Mouse (Mus musculus) cerebellum, postnatal 10 days (tissue): ENCODE data around the gene Mip.
A peak's percentile ranks its signal among the peaks of the same experiment; 100 is the strongest.
"Not testable (repeated sequence)": the region's sequence is repeated elsewhere in the genome, so short reads cannot be mapped to it uniquely, and the experiment has no call there.

Experiments used
- DNase-seq, 2 experiments: peaks; one replicate each; pipeline ENCODE4 v3.0.0; 2021; ENCODE audit warnings: mixed read lengths in 2 of 2

Gene Mip

GRCm38 (mm10) chr10:128225538-128225937 is at the start of gene Mip:
Mip (plus strand) TSS chr10:128225838.
- DNase-seq = no peak

- peak; percentile 80 to 86 for DNase-seq
These were observed 49.5 kb upstream of the Mip start for GRCm38 (mm10) chr10:128175996-128176755.

GRCm38 (mm10) chr10:128177316-128177715 is 48.3 kb upstream of the Mip start:
- DNase-seq = no peak

- no peak for DNase-seq
These were observed 45.6 kb upstream of the Mip start, which contains the start of gene Rbms2 for GRCm38 (mm10) chr10:128179989-128180388. Rbms2 (minus strand) TSS chr10:128180297.

GRCm38 (mm10) chr10:128184296-128184695 is 41.3 kb upstream of the Mip start:
- DNase-seq = no peak

- no peak for DNase-seq
These were observed 40.2 kb upstream of the Mip start for GRCm38 (mm10) chr10:128185277-128185940.

- DNase-seq = peak; percentile 88 to 92
These were observed 39.7 kb upstream of the Mip start for GRCm38 (mm10) chr10:128185959-128186358.

- DNase-seq = no peak
These were observed 38.4 kb upstream of the Mip start for GRCm38 (mm10) chr10:128187181-128187605.

GRCm38 (mm10) chr10:128188242-128188877 is 37.3 kb upstream of the Mip start:
- peak; percentile 86 to 89 for DNase-seq

- no peak for DNase-seq
These were observed 34.2 kb upstream of the Mip start for GRCm38 (mm10) chr10:128191472-128191871.

GRCm38 (mm10) chr10:128192030-128192766 is 33.4 kb upstream of the Mip start:
- not testable (repeated sequence) for DNase-seq

- no peak for DNase-seq
These were observed 32.5 kb upstream of the Mip start for GRCm38 (mm10) chr10:128193113-128193512.

- DNase-seq = peak; percentile 100
These were observed 31.6 kb upstream of the Mip start, which contains the start of gene Gls2 for GRCm38 (mm10) chr10:128194024-128194550. Gls2 (plus strand) TSS chr10:128194457.

- DNase-seq = peak; percentile 45 to 75
These were observed 30.8 kb upstream of the Mip start for GRCm38 (mm10) chr10:128194551-128195461.

GRCm38 (mm10) chr10:128201856-128202255 is 23.8 kb upstream of the Mip start:
- DNase-seq = no peak

GRCm38 (mm10) chr10:128204941-128205340 is 20.7 kb upstream of the Mip start:
- no peak for DNase-seq

GRCm38 (mm10) chr10:128208326-128208725 is 17.3 kb upstream of the Mip start:
- no peak for DNase-seq

- no peak for DNase-seq
These were observed 16.2 kb upstream of the Mip start for GRCm38 (mm10) chr10:128209311-128210009.

GRCm38 (mm10) chr10:128210131-128210530 is 15.5 kb upstream of the Mip start:
- no peak for DNase-seq

GRCm38 (mm10) chr10:128210954-128211353 is 14.7 kb upstream of the Mip start:
- DNase-seq = peak; percentile 29 to 47
